Mouse (Mus musculus) megakaryocyte, embryonic 14.5 days (primary cell): Measurements from ENCODE around the gene Kbtbd12.

Source experiments
- FLI1 ChIP-seq: IDR thresholded peaks from 2 replicates; pipeline ENCODE4 v1.6.1; 2012; ENCODE audit warnings: low read length, inconsistent platforms, mixed read lengths
- GATA1 ChIP-seq: IDR thresholded peaks from 3 replicates; pipeline ENCODE4 v1.6.1; 2012; ENCODE audit warnings: mixed read lengths, low read length, inconsistent platforms, borderline replicate concordance

DNA sequence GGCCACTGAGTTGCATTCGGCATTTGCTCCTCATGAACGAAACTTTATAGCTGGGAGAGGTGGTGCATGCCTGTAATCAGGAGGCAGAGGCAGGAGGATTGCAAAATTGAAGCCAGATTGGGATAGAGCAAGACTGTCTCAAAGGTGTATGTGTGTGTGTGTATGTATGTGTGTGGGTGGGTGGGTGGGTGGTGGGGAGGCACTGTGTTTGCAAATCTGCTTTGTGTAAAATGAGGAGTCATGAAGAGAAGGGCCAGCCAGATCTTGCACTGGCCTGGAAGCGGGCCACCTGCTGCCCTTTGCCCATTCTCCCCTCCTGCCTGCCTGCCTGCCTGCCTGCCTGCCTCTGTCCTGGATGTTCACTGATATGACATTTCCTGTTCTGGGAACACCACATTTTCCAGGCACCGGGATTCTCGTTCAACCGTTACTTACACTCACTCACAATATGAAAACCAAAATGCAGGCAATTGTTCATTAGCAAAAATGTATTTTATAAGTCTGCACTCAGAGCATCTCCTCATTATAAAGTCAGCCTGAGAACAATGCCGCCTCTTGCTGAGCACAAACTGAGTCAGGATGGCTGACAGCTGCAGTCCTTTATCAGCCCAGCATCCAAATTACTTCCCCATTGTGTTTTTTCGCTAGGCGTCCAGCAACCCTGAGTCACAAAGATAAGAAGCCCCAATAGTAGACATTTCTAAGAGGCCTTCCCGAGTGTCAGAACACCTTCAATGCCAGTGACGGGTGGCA is 92.9 kb downstream of the Kbtbd12 start:
- TF ChIP-seq GATA1, result no peak
- no peak for TF ChIP-seq FLI1
